Mouse (Mus musculus) kidney, embryonic 15.5 days (tissue): Measurements from ENCODE around the gene Fibp. TPM values are rescaled to one million over a fixed set of nuclear protein-coding genes. Genes with fewer than 3 reads are reported as not detected.
A peak's percentile ranks its signal among the peaks of the same experiment; 100 is the strongest.

Source experiments
- ATAC-seq: fragments of 200-750 bp; cut with Nextera tagmentation; replicated peaks from 2 replicates; pipeline ENCODE4 v1.8.0; 2017; ENCODE audit warnings: moderate TSS enrichment; ENCODE audit not compliant: low FRiP score
- H3K27ac ChIP-seq: fragments of 300-500 bp; sonication (generic); 2 replicates; pipeline ENCODE4 v1.5.1; 2015; ENCODE audit warnings: mild to moderate bottlenecking, inconsistent platforms
- H3K27me3 ChIP-seq: fragments of 300-500 bp; sonication (generic); 2 replicates; pipeline ENCODE4 v1.6.1; 2015; ENCODE audit warnings: inconsistent platforms
- H3K36me3 ChIP-seq: fragments of 300-500 bp; sonication (generic); 2 replicates; pipeline ENCODE4 v1.6.1; 2015; ENCODE audit warnings: inconsistent platforms
- H3K4me1 ChIP-seq: fragments of 300-500 bp; sonication (generic); 2 replicates; pipeline ENCODE4 v1.6.1; 2015; ENCODE audit warnings: inconsistent platforms
- H3K4me2 ChIP-seq: fragments of 300-500 bp; sonication (generic); 2 replicates; pipeline ENCODE4 v1.6.1; 2015; ENCODE audit warnings: moderate library complexity, mild to moderate bottlenecking, inconsistent platforms
- H3K4me3 ChIP-seq: fragments of 300-500 bp; sonication (generic); replicated peaks from 2 replicates; pipeline ENCODE4 v1.5.1; 2015; ENCODE audit warnings: mild to moderate bottlenecking, inconsistent platforms
- H3K9ac ChIP-seq: fragments of 300-500 bp; sonication (generic); 2 replicates; pipeline ENCODE4 v1.6.1; 2015; ENCODE audit warnings: mild to moderate bottlenecking, inconsistent platforms
- H3K9me3 ChIP-seq: fragments of 300-500 bp; sonication (generic); replicated peaks from 2 replicates; pipeline ENCODE4 v1.6.1; 2016; ENCODE audit warnings: inconsistent platforms
- WGBS: fragments of 180-500 bp; shearing (Covaris S2); methylation state at CpG from one replicate; pipeline ENCODE4 v1.1.7; 2015; ENCODE audit warnings: mixed read lengths; 5-methylcytosine and 5-hydroxymethylcytosine counted together
- polyA plus RNA-seq: library from polyadenylated mRNA; unstranded; fragments of >200 nt; fragmentation: Nextera tagmentation; extraction: Ambion mirVana; gene quantifications from 2 replicates; pipeline ENCODE4 v1.2.1, GENCODE M21; 2015

Fibp gene
- polyA plus RNA-seq, 1 experiment from 2014 or later = 128 TPM

- Histone ChIP-seq H3K9me3 (no peaks in the 10 kb centered on the region), H3K4me2 (peak overlapping the region; percentile 93), H3K36me3 (peaks cover 20% of the 10 kb centered on the region), H3K9ac (no peak overlapping the region), H3K27ac (peak overlapping the region; percentile 93; the same call in 1 of the 2 replicates), H3K4me3 (peak overlapping the region; percentile 69; the same call in 1 of the 2 replicates), H3K27me3 (no peaks in the 10 kb centered on the region), H3K4me1 (peaks cover 42% of the 10 kb centered on the region)
- ATAC-seq = no peak
- 78% methylated on average over 3 of the region's 3 CpGs for WGBS
Observed at GRCm38 (mm10) chr19:5472857-5473256, 12.4 kb downstream of the Fibp start.

GRCm38 (mm10) chr19:5473720-5474119, 13.3 kb downstream of the Fibp start, which contains the start of gene Efemp2:
Efemp2 (plus strand) TSS chr19:5473954.
- Histone ChIP-seq H3K4me1 (peaks cover 44% of the 10 kb centered on the region), H3K9me3 (no peaks in the 10 kb centered on the region), H3K4me3 (peak within 1 kb of the TSS; percentile 69), H3K36me3 (peaks cover 27% of the 10 kb centered on the region), H3K4me2 (peak within 1 kb of the TSS; percentile 93), H3K27me3 (no peaks in the 10 kb centered on the region), H3K9ac (peak within 1 kb of the TSS; percentile 73), H3K27ac (peak within 1 kb of the TSS; percentile 93)
- peak; percentile 71 for ATAC-seq
- 0% methylated on average over 22 of the region's 22 CpGs for WGBS

- peaks cover 44% of the 10 kb centered on the region for H3K4me1 ChIP-seq
- no peaks in the 10 kb centered on the region for H3K9me3 ChIP-seq
- H3K27ac ChIP-seq = peak overlapping the region; percentile 93
- peak overlapping the region; percentile 73 for H3K9ac ChIP-seq
- WGBS = under 1% methylated on average over 49 of the region's 68 CpGs
- H3K4me2 ChIP-seq = peak overlapping the region; percentile 93
- H3K27me3 ChIP-seq = no peaks in the 10 kb centered on the region
- ATAC-seq = peak; percentile 65
- H3K4me3 ChIP-seq = peak overlapping the region; percentile 69
- peaks cover 35% of the 10 kb centered on the region for H3K36me3 ChIP-seq
Observed at GRCm38 (mm10) chr19:5474281-5475068, 14.1 kb downstream of the Fibp start.

GRCm38 (mm10) chr19:5475069-5475714, 14.8 kb downstream of the Fibp start:
- 12% methylated on average over 13 of the region's 13 CpGs for WGBS
- H3K27me3 ChIP-seq = no peaks in the 10 kb centered on the region
- peak overlapping the region; percentile 69 for H3K4me3 ChIP-seq
- peak overlapping the region; percentile 93 for H3K4me2 ChIP-seq
- 0 out of 2 replicates have a peak, but pooled peaks have one; percentile 7 for ATAC-seq
- H3K27ac ChIP-seq = peak overlapping the region; percentile 93
- peaks cover 42% of the 10 kb centered on the region for H3K36me3 ChIP-seq
- no peaks in the 10 kb centered on the region for H3K9me3 ChIP-seq
- peaks cover 44% of the 10 kb centered on the region for H3K4me1 ChIP-seq
- peak overlapping the region; percentile 73 for H3K9ac ChIP-seq

- H3K36me3 ChIP-seq = peaks cover 61% of the 10 kb centered on the region
- no peak overlapping the region for H3K4me3 ChIP-seq
- peaks cover 44% of the 10 kb centered on the region for H3K4me1 ChIP-seq
- peak overlapping the region; percentile 10; the same call in 1 of the 2 replicates for H3K9ac ChIP-seq
- 0 out of 2 replicates have a peak overlapping the region, but pooled peaks have one; percentile 13 for H3K27ac ChIP-seq
- WGBS = 81% methylated on average over 10 of the region's 10 CpGs
- H3K27me3 ChIP-seq = no peaks in the 10 kb centered on the region
- ATAC-seq = no peak
- H3K9me3 ChIP-seq = no peaks in the 10 kb centered on the region
- 0 out of 2 replicates have a peak overlapping the region, but pooled peaks have one; percentile 21 for H3K4me2 ChIP-seq
Observed at GRCm38 (mm10) chr19:5477004-5477667, 16.7 kb downstream of the Fibp start.

GRCm38 (mm10) chr19:5477668-5478300, 17.4 kb downstream of the Fibp start:
- Histone ChIP-seq H3K4me2 (no peak overlapping the region), H3K9ac (no peak overlapping the region), H3K27me3 (no peaks in the 10 kb centered on the region), H3K4me1 (peaks cover 44% of the 10 kb centered on the region), H3K27ac (0 out of 2 replicates have a peak overlapping the region, but pooled peaks have one; percentile 13), H3K36me3 (peaks cover 68% of the 10 kb centered on the region), H3K4me3 (no peak overlapping the region), H3K9me3 (no peaks in the 10 kb centered on the region)
- WGBS = 85% methylated on average over 18 of the region's 18 CpGs
- ATAC-seq = no peak

- 83% methylated on average over 10 of the region's 10 CpGs for WGBS
Observed at GRCm38 (mm10) chr19:5480016-5480415, 19.6 kb downstream of the Fibp start.

GRCm38 (mm10) chr19:5481398-5481797, 21.0 kb downstream of the Fibp start:
- 92% methylated on average over 10 of the region's 10 CpGs for WGBS
- H3K4me1 ChIP-seq = peaks cover 23% of the 10 kb centered on the region
- H3K36me3 ChIP-seq = peaks cover 99% of the 10 kb centered on the region
- no peaks in the 10 kb centered on the region for H3K27me3 ChIP-seq
- H3K4me3 ChIP-seq = no peak overlapping the region
- no peak for ATAC-seq
- no peak overlapping the region for H3K27ac ChIP-seq
- H3K9ac ChIP-seq = no peak overlapping the region
- no peak overlapping the region for H3K4me2 ChIP-seq
- no peaks in the 10 kb centered on the region for H3K9me3 ChIP-seq

More at GRCm38 (mm10) chr19:5480016-5480415, 19.6 kb downstream of the Fibp start:
- Histone ChIP-seq H3K4me3 (no peak overlapping the region), H3K4me1 (peaks cover 26% of the 10 kb centered on the region), H3K36me3 (peaks cover 90% of the 10 kb centered on the region), H3K4me2 (no peak overlapping the region), H3K27me3 (no peaks in the 10 kb centered on the region), H3K27ac (no peak overlapping the region), H3K9ac (no peak overlapping the region), H3K9me3 (no peaks in the 10 kb centered on the region)
- no peak for ATAC-seq

GRCm38 (mm10) chr19:5483386-5484359, 23.3 kb downstream of the Fibp start:
- peaks cover 76% of the 10 kb centered on the region for H3K36me3 ChIP-seq
- no peaks in the 10 kb centered on the region for H3K27me3 ChIP-seq
- ATAC-seq = no peak
- 92% methylated on average over 19 of the region's 19 CpGs for WGBS
- no peak overlapping the region for H3K27ac ChIP-seq
- H3K9ac ChIP-seq = no peak overlapping the region
- H3K4me1 ChIP-seq = peaks cover 26% of the 10 kb centered on the region
- H3K4me3 ChIP-seq = no peak overlapping the region
- no peaks in the 10 kb centered on the region for H3K9me3 ChIP-seq
- H3K4me2 ChIP-seq = no peak overlapping the region

GRCm38 (mm10) chr19:5484496-5484895, 24.1 kb downstream of the Fibp start:
- H3K27ac ChIP-seq = no peak overlapping the region
- H3K36me3 ChIP-seq = peaks cover 68% of the 10 kb centered on the region
- H3K9me3 ChIP-seq = no peaks in the 10 kb centered on the region
- H3K4me1 ChIP-seq = peaks cover 31% of the 10 kb centered on the region
- ATAC-seq = no peak
- H3K4me3 ChIP-seq = no peak overlapping the region
- no peak overlapping the region for H3K9ac ChIP-seq
- 94% methylated on average over 5 of the region's 5 CpGs for WGBS
- H3K4me2 ChIP-seq = no peak overlapping the region
- no peaks in the 10 kb centered on the region for H3K27me3 ChIP-seq
